Mouse (Mus musculus): ENCODE measurements around the gene Ccdc96. TPM values are rescaled to one million over a fixed set of nuclear protein-coding genes. Genes with fewer than 3 reads are reported as not detected.

The Ccdc96 gene
- polyA plus RNA-seq, 1 experiment from 2014 or later, result 0.06 TPM

- TF ChIP-seq EP300 (IDR thresholded peaks at IDR 0.05; ENCODE audit: low read depth) (no peak), CTCF (IDR thresholded peaks at IDR 0.05; ENCODE audit: low read depth) (no peak)
- no peak overlapping the region for H3K4me2 ChIP-seq (ENCODE audit: low read depth, low read length)
- no peaks in the 10 kb centered on the region for H3K4me1 ChIP-seq (ENCODE audit: insufficient read depth)
- no peak for DNase-seq
- H3K27me3 ChIP-seq (ENCODE audit: insufficient read depth, low read length), result no peaks in the 10 kb centered on the region
- H3K9me3 ChIP-seq (ENCODE audit: low read length), result no peaks in the 10 kb centered on the region
- no peak for ATAC-seq
- no peak overlapping the region for H3K9ac ChIP-seq (replicated peaks)
- H3K4me3 ChIP-seq (ENCODE audit: low read depth, low read length), result no peak overlapping the region
- H3K27ac ChIP-seq (ENCODE audit: low read depth), result no peak overlapping the region
- peaks cover 38% of the 10 kb centered on the region for H3K36me3 ChIP-seq (replicated peaks; ENCODE audit: insufficient read depth, low read length)
- 81% methylated on average over 5 of the region's 5 CpGs for WGBS (ENCODE audit: insufficient replicate concordance)
These were observed 31.2 kb downstream of the Ccdc96 start for GRCm38 (mm10) chr5:36515558-36515957.

GRCm38 (mm10) chr5:36517596-36517995 lies 33.2 kb downstream of the Ccdc96 start:
- Histone ChIP-seq H3K4me1 (ENCODE audit: insufficient read depth) (no peaks in the 10 kb centered on the region), H3K9me3 (ENCODE audit: low read length) (no peaks in the 10 kb centered on the region), H3K36me3 (replicated peaks; ENCODE audit: insufficient read depth, low read length) (peaks cover 34% of the 10 kb centered on the region), H3K9ac (replicated peaks) (no peak overlapping the region), H3K27me3 (ENCODE audit: insufficient read depth, low read length) (no peaks in the 10 kb centered on the region), H3K27ac (ENCODE audit: low read depth) (no peak overlapping the region), H3K4me2 (ENCODE audit: low read depth, low read length) (no peak overlapping the region), H3K4me3 (ENCODE audit: low read depth, low read length) (no peak overlapping the region)
- ATAC-seq, result no peak
- TF ChIP-seq EP300 (IDR thresholded peaks at IDR 0.05; ENCODE audit: low read depth), result no peak
- TF ChIP-seq CTCF (IDR thresholded peaks at IDR 0.05; ENCODE audit: low read depth), result no peak
- WGBS (ENCODE audit: insufficient replicate concordance), result 85% methylated on average over 3 of the region's 3 CpGs
- DNase-seq, result no peak

- no peaks in the 10 kb centered on the region for H3K9me3 ChIP-seq (ENCODE audit: low read length)
- no peak overlapping the region for H3K4me2 ChIP-seq (ENCODE audit: low read depth, low read length)
- peaks cover 27% of the 10 kb centered on the region for H3K36me3 ChIP-seq (replicated peaks; ENCODE audit: insufficient read depth, low read length)
- ATAC-seq (no peak), DNase-seq (no peak)
- H3K27ac ChIP-seq (ENCODE audit: low read depth), result no peak overlapping the region
- TF ChIP-seq CTCF (IDR thresholded peaks at IDR 0.05; ENCODE audit: low read depth), result no peak
- no peak for TF ChIP-seq EP300 (IDR thresholded peaks at IDR 0.05; ENCODE audit: low read depth)
- H3K9ac ChIP-seq (replicated peaks), result no peak overlapping the region
- H3K4me1 ChIP-seq (ENCODE audit: insufficient read depth), result no peaks in the 10 kb centered on the region
- no peak overlapping the region for H3K4me3 ChIP-seq (ENCODE audit: low read depth, low read length)
- H3K27me3 ChIP-seq (ENCODE audit: insufficient read depth, low read length), result no peaks in the 10 kb centered on the region
- 80% methylated on average over 3 of the region's 3 CpGs for WGBS (ENCODE audit: insufficient replicate concordance)
These were observed 35.4 kb downstream of the Ccdc96 start for GRCm38 (mm10) chr5:36519751-36520150.

- 55% methylated on average over 2 of the region's 2 CpGs for WGBS (ENCODE audit: insufficient replicate concordance)
- DNase-seq (no peak), ATAC-seq (no peak)
- no peak overlapping the region for H3K9ac ChIP-seq (replicated peaks)
- H3K4me3 ChIP-seq (ENCODE audit: low read depth, low read length), result no peak overlapping the region
- H3K36me3 ChIP-seq (replicated peaks; ENCODE audit: insufficient read depth, low read length), result peaks cover 16% of the 10 kb centered on the region
- no peak overlapping the region for H3K27ac ChIP-seq (ENCODE audit: low read depth)
- no peak overlapping the region for H3K4me2 ChIP-seq (ENCODE audit: low read depth, low read length)
- H3K9me3 ChIP-seq (ENCODE audit: low read length), result no peaks in the 10 kb centered on the region
- no peak for TF ChIP-seq EP300 (IDR thresholded peaks at IDR 0.05; ENCODE audit: low read depth)
- TF ChIP-seq CTCF (IDR thresholded peaks at IDR 0.05; ENCODE audit: low read depth), result no peak
- no peaks in the 10 kb centered on the region for H3K27me3 ChIP-seq (ENCODE audit: insufficient read depth, low read length)
- peaks cover 5% of the 10 kb centered on the region; the same call in 1 of the 2 replicates for H3K4me1 ChIP-seq (ENCODE audit: insufficient read depth)
These were observed 38.4 kb downstream of the Ccdc96 start for GRCm38 (mm10) chr5:36522782-36523181.

GRCm38 (mm10) chr5:36523219-36523703 lies 38.9 kb downstream of the Ccdc96 start:
- no peak for TF ChIP-seq EP300 (IDR thresholded peaks at IDR 0.05; ENCODE audit: low read depth)

GRCm38 (mm10) chr5:36525216-36525615 lies 40.8 kb downstream of the Ccdc96 start:
- peak; percentile 71 for ATAC-seq

More at GRCm38 (mm10) chr5:36523219-36523703, 38.9 kb downstream of the Ccdc96 start:
- Histone ChIP-seq H3K27me3 (ENCODE audit: insufficient read depth, low read length) (no peaks in the 10 kb centered on the region), H3K9ac (replicated peaks) (no peak overlapping the region), H3K4me2 (ENCODE audit: low read depth, low read length) (no peak overlapping the region), H3K36me3 (replicated peaks; ENCODE audit: insufficient read depth, low read length) (peaks cover 15% of the 10 kb centered on the region), H3K9me3 (ENCODE audit: low read length) (no peaks in the 10 kb centered on the region), H3K27ac (ENCODE audit: low read depth) (no peak overlapping the region), H3K4me1 (ENCODE audit: insufficient read depth) (peaks cover 5% of the 10 kb centered on the region; the same call in 1 of the 2 replicates), H3K4me3 (ENCODE audit: low read depth, low read length) (no peak overlapping the region)
- 0 out of 2 replicates have a peak, but pooled peaks have one; percentile 37 for ATAC-seq
- DNase-seq, result no peak
- 51% methylated on average over 5 of the region's 5 CpGs for WGBS (ENCODE audit: insufficient replicate concordance)

More at GRCm38 (mm10) chr5:36525216-36525615, 40.8 kb downstream of the Ccdc96 start:
- DNase-seq, result no peak
- Histone ChIP-seq H3K9ac (replicated peaks) (no peak overlapping the region), H3K4me2 (ENCODE audit: low read depth, low read length) (no peak overlapping the region), H3K4me3 (ENCODE audit: low read depth, low read length) (no peak overlapping the region), H3K9me3 (ENCODE audit: low read length) (no peaks in the 10 kb centered on the region), H3K27me3 (ENCODE audit: insufficient read depth, low read length) (no peaks in the 10 kb centered on the region), H3K36me3 (replicated peaks; ENCODE audit: insufficient read depth, low read length) (0 out of 2 replicates have a peak, but pooled peaks cover 6% of the 10 kb centered on the region), H3K27ac (ENCODE audit: low read depth) (no peak overlapping the region), H3K4me1 (ENCODE audit: insufficient read depth) (peaks cover 18% of the 10 kb centered on the region)
- TF ChIP-seq EP300 (IDR thresholded peaks at IDR 0.05; ENCODE audit: low read depth) (no peak), CTCF (IDR thresholded peaks at IDR 0.05; ENCODE audit: low read depth) (no peak)
- WGBS (ENCODE audit: insufficient replicate concordance), result 54% methylated on average over 2 of the region's 2 CpGs
